Mouse (Mus musculus): ENCODE data around the gene Man1a2. TPM values are rescaled to one million over a fixed set of nuclear protein-coding genes. Genes with fewer than 3 reads are reported as not detected.

Man1a2 gene
- polyA plus RNA-seq, 1 experiment from 2014 or later, result 57.8 TPM

GRCm38 (mm10) chr3:100535298-100535697 lies 150.0 kb downstream of the Man1a2 start:
- Histone ChIP-seq H3K27ac (ENCODE audit: low read depth, low read length) (no peak overlapping the region), H3K4me1 (ENCODE audit: control insufficient read depth, insufficient read depth, low read length) (no peaks in the 10 kb centered on the region), H3K4me3 (ENCODE audit: low read depth, low read length) (no peak overlapping the region), H3K27me3 (ENCODE audit: control insufficient read depth, insufficient read depth, low read length) (no peaks in the 10 kb centered on the region), H3K36me3 (ENCODE audit: control insufficient read depth, insufficient read depth, low read length) (no peaks in the 10 kb centered on the region), H3K9ac (ENCODE audit: low read length) (no peak overlapping the region), H3K4me2 (ENCODE audit: low read depth) (no peak overlapping the region), H3K9me3 (ENCODE audit: control insufficient read depth, low read length) (no peaks in the 10 kb centered on the region)
- ATAC-seq (ENCODE audit: insufficient read depth, low FRiP score, low TSS enrichment), result no peak
- WGBS, result 52% methylated on average over 3 of the region's 3 CpGs
- no peak for DNase-seq (ENCODE audit: low spot score)

- no peaks in the 10 kb centered on the region for H3K27me3 ChIP-seq (ENCODE audit: control insufficient read depth, insufficient read depth, low read length)
- H3K36me3 ChIP-seq (ENCODE audit: control insufficient read depth, insufficient read depth, low read length), result no peaks in the 10 kb centered on the region
- no peaks in the 10 kb centered on the region for H3K4me1 ChIP-seq (ENCODE audit: control insufficient read depth, insufficient read depth, low read length)
- no peak overlapping the region for H3K9ac ChIP-seq (ENCODE audit: low read length)
- H3K9me3 ChIP-seq (ENCODE audit: control insufficient read depth, low read length), result no peaks in the 10 kb centered on the region
- H3K4me3 ChIP-seq (ENCODE audit: low read depth, low read length), result no peak overlapping the region
- no peak for DNase-seq (ENCODE audit: low spot score)
- ATAC-seq (ENCODE audit: insufficient read depth, low FRiP score, low TSS enrichment), result no peak
- H3K27ac ChIP-seq (ENCODE audit: low read depth, low read length), result no peak overlapping the region
- WGBS, result 71% methylated on average over 3 of the region's 3 CpGs
- no peak overlapping the region for H3K4me2 ChIP-seq (ENCODE audit: low read depth)
Measured at GRCm38 (mm10) chr3:100534394-100534793, 150.9 kb downstream of the Man1a2 start.

- Histone ChIP-seq H3K4me2 (ENCODE audit: low read depth) (no peak overlapping the region), H3K36me3 (ENCODE audit: control insufficient read depth, insufficient read depth, low read length) (no peaks in the 10 kb centered on the region), H3K27ac (ENCODE audit: low read depth, low read length) (no peak overlapping the region), H3K27me3 (ENCODE audit: control insufficient read depth, insufficient read depth, low read length) (no peaks in the 10 kb centered on the region), H3K4me1 (ENCODE audit: control insufficient read depth, insufficient read depth, low read length) (no peaks in the 10 kb centered on the region), H3K9ac (ENCODE audit: low read length) (no peak overlapping the region), H3K9me3 (ENCODE audit: control insufficient read depth, low read length) (no peaks in the 10 kb centered on the region), H3K4me3 (ENCODE audit: low read depth, low read length) (no peak overlapping the region)
- ATAC-seq (ENCODE audit: insufficient read depth, low FRiP score, low TSS enrichment) (no peak), DNase-seq (ENCODE audit: low spot score) (no peak)
Measured at GRCm38 (mm10) chr3:100533429-100533828, 151.9 kb downstream of the Man1a2 start.

- Histone ChIP-seq H3K27me3 (ENCODE audit: control insufficient read depth, insufficient read depth, low read length) (no peaks in the 10 kb centered on the region), H3K4me3 (ENCODE audit: low read depth, low read length) (no peak overlapping the region), H3K4me1 (ENCODE audit: control insufficient read depth, insufficient read depth, low read length) (no peaks in the 10 kb centered on the region), H3K27ac (ENCODE audit: low read depth, low read length) (no peak overlapping the region), H3K36me3 (ENCODE audit: control insufficient read depth, insufficient read depth, low read length) (no peaks in the 10 kb centered on the region), H3K9me3 (ENCODE audit: control insufficient read depth, low read length) (no peaks in the 10 kb centered on the region), H3K4me2 (ENCODE audit: low read depth) (no peak overlapping the region), H3K9ac (ENCODE audit: low read length) (no peak overlapping the region)
- ATAC-seq (ENCODE audit: insufficient read depth, low FRiP score, low TSS enrichment), result no peak
- WGBS, result 96% methylated on average over 5 of the region's 5 CpGs
- DNase-seq (ENCODE audit: low spot score), result no peak
Measured at GRCm38 (mm10) chr3:100530919-100531318, 154.4 kb downstream of the Man1a2 start.

- Histone ChIP-seq H3K4me2 (ENCODE audit: low read depth) (no peak overlapping the region), H3K9ac (ENCODE audit: low read length) (no peak overlapping the region), H3K9me3 (ENCODE audit: control insufficient read depth, low read length) (no peaks in the 10 kb centered on the region), H3K4me1 (ENCODE audit: control insufficient read depth, insufficient read depth, low read length) (no peaks in the 10 kb centered on the region), H3K36me3 (ENCODE audit: control insufficient read depth, insufficient read depth, low read length) (no peaks in the 10 kb centered on the region), H3K4me3 (ENCODE audit: low read depth, low read length) (no peak overlapping the region), H3K27me3 (ENCODE audit: control insufficient read depth, insufficient read depth, low read length) (no peaks in the 10 kb centered on the region), H3K27ac (ENCODE audit: low read depth, low read length) (no peak overlapping the region)
- WGBS, result 80% methylated on average over 7 of the region's 7 CpGs
- no peak for ATAC-seq (ENCODE audit: insufficient read depth, low FRiP score, low TSS enrichment)
- no peak for DNase-seq (ENCODE audit: low spot score)
Measured at GRCm38 (mm10) chr3:100530244-100530788, 155.0 kb downstream of the Man1a2 start.

- Histone ChIP-seq H3K4me1 (ENCODE audit: control insufficient read depth, insufficient read depth, low read length) (no peaks in the 10 kb centered on the region), H3K9me3 (ENCODE audit: control insufficient read depth, low read length) (no peaks in the 10 kb centered on the region), H3K27ac (ENCODE audit: low read depth, low read length) (no peak overlapping the region), H3K36me3 (ENCODE audit: control insufficient read depth, insufficient read depth, low read length) (no peaks in the 10 kb centered on the region), H3K4me3 (ENCODE audit: low read depth, low read length) (no peak overlapping the region), H3K9ac (ENCODE audit: low read length) (no peak overlapping the region), H3K4me2 (ENCODE audit: low read depth) (no peak overlapping the region), H3K27me3 (ENCODE audit: control insufficient read depth, insufficient read depth, low read length) (no peaks in the 10 kb centered on the region)
- ATAC-seq (ENCODE audit: insufficient read depth, low FRiP score, low TSS enrichment), result no peak
- DNase-seq (ENCODE audit: low spot score), result no peak
- 84% methylated on average over 7 of the region's 7 CpGs for WGBS
Measured at GRCm38 (mm10) chr3:100522671-100523070, 162.6 kb downstream of the Man1a2 start.

GRCm38 (mm10) chr3:100521626-100522025 lies 163.7 kb downstream of the Man1a2 start:
- ATAC-seq (ENCODE audit: insufficient read depth, low FRiP score, low TSS enrichment), result no peak
- Histone ChIP-seq H3K4me3 (ENCODE audit: low read depth, low read length) (no peak overlapping the region), H3K27me3 (ENCODE audit: control insufficient read depth, insufficient read depth, low read length) (no peaks in the 10 kb centered on the region), H3K27ac (ENCODE audit: low read depth, low read length) (no peak overlapping the region), H3K4me1 (ENCODE audit: control insufficient read depth, insufficient read depth, low read length) (no peaks in the 10 kb centered on the region), H3K36me3 (ENCODE audit: control insufficient read depth, insufficient read depth, low read length) (no peaks in the 10 kb centered on the region), H3K9me3 (ENCODE audit: control insufficient read depth, low read length) (no peaks in the 10 kb centered on the region), H3K9ac (ENCODE audit: low read length) (no peak overlapping the region), H3K4me2 (ENCODE audit: low read depth) (no peak overlapping the region)
- 50% methylated on average over 1 of the region's 1 CpGs for WGBS
- no peak for DNase-seq (ENCODE audit: low spot score)

GRCm38 (mm10) chr3:100515754-100516141 lies 169.6 kb downstream of the Man1a2 start:
- Histone ChIP-seq H3K27me3 (ENCODE audit: control insufficient read depth, insufficient read depth, low read length) (no peaks in the 10 kb centered on the region), H3K9ac (ENCODE audit: low read length) (no peak overlapping the region), H3K4me3 (ENCODE audit: low read depth, low read length) (no peak overlapping the region), H3K4me2 (ENCODE audit: low read depth) (no peak overlapping the region), H3K9me3 (ENCODE audit: control insufficient read depth, low read length) (no peaks in the 10 kb centered on the region), H3K4me1 (ENCODE audit: control insufficient read depth, insufficient read depth, low read length) (no peaks in the 10 kb centered on the region), H3K36me3 (ENCODE audit: control insufficient read depth, insufficient read depth, low read length) (no peaks in the 10 kb centered on the region), H3K27ac (ENCODE audit: low read depth, low read length) (no peak overlapping the region)
- 86% methylated on average over 5 of the region's 5 CpGs for WGBS
- no peak for ATAC-seq (ENCODE audit: insufficient read depth, low FRiP score, low TSS enrichment)
- DNase-seq (ENCODE audit: low spot score), result no peak

- no peak overlapping the region for H3K4me2 ChIP-seq (ENCODE audit: low read depth)
- DNase-seq (ENCODE audit: low spot score) (no peak), ATAC-seq (ENCODE audit: insufficient read depth, low FRiP score, low TSS enrichment) (no peak)
- no peak overlapping the region for H3K9ac ChIP-seq (ENCODE audit: low read length)
- H3K27me3 ChIP-seq (ENCODE audit: control insufficient read depth, insufficient read depth, low read length), result no peaks in the 10 kb centered on the region
- H3K9me3 ChIP-seq (ENCODE audit: control insufficient read depth, low read length), result no peaks in the 10 kb centered on the region
- H3K36me3 ChIP-seq (ENCODE audit: control insufficient read depth, insufficient read depth, low read length), result no peaks in the 10 kb centered on the region
- 85% methylated on average over 8 of the region's 8 CpGs for WGBS
- no peak overlapping the region for H3K27ac ChIP-seq (ENCODE audit: low read depth, low read length)
- no peak overlapping the region for H3K4me3 ChIP-seq (ENCODE audit: low read depth, low read length)
- no peaks in the 10 kb centered on the region for H3K4me1 ChIP-seq (ENCODE audit: control insufficient read depth, insufficient read depth, low read length)
Measured at GRCm38 (mm10) chr3:100515093-100515753, 170.1 kb downstream of the Man1a2 start.

Data from neural tube, embryonic 11.5 days (tissue).